ENCODE assay signal across 19 mouse cellular contexts in genomic region chr11:110420463-110420862, GRCm38 (mm10). TPM values are rescaled to one million over a fixed set of nuclear protein-coding genes. Genes with fewer than 3 reads are reported as not detected.
DNase-seq lines count a peak whose midpoint lies in the region; ATAC-seq and TF ChIP-seq lines count a peak whose summit lies in the region.
"Had no signal": no experiment of that assay in that cellular context is flagged by ENCODE, and none has a peak within 500 bp of the region (broad histone marks: within the 10 kb centered on the region; RNA-seq: fewer than 3 reads in every experiment).

No protein-coding gene starts in this region.

- TF ChIP-seq CTCF in midbrain, postnatal 0 days (IDR thresholded peaks at IDR 0.05), result no peak

- intact Hi-C loops in heart, postnatal 25 days (cut with DNase I), result no loop called here

- 91% methylated on average over 7 of the region's 7 CpGs for WGBS in midbrain, postnatal 0 days
- 91% methylated on average over 7 of the region's 7 CpGs for WGBS in midbrain, embryonic 11.5 days
- WGBS in hindbrain, embryonic 10.5 days, result 93% methylated on average over 7 of the region's 7 CpGs

- peak; percentile 87 for DNase-seq in heart, adult 11 months
- no peak for DNase-seq in heart, postnatal 25 days (ENCODE audit: low spot score)
- peak; percentile 15 for DNase-seq in midbrain, postnatal 0 days (ENCODE audit: low spot score)
- DNase-seq in midbrain, embryonic 11.5 days (ENCODE audit: low spot score, missing footprints), result no peak
- peak; percentile 43 for DNase-seq in fibroblast of lung, adult 2 months (ENCODE audit: low read depth)
- no peak for DNase-seq in hindbrain, embryonic 10.5 days (ENCODE audit: low spot score)
- DNase-seq: adrenal gland, postnatal 36 days; cerebellum, adult 11 months; cerebellum, adult 8-10 months; cerebellum, postnatal 14 days; embryo, embryonic 11 days; heart, postnatal 10 days; kidney, adult 2 months had no signal

- H3K4me3 ChIP-seq in midbrain, postnatal 0 days (ENCODE audit: low read depth, low read length), result no peak overlapping the region
- H3K4me3 ChIP-seq in midbrain, embryonic 11.5 days (ENCODE audit: low read depth, low read length), result no peak overlapping the region
- H3K4me3 ChIP-seq in hindbrain, embryonic 10.5 days, result no peak overlapping the region
- H3K4me3 ChIP-seq: embryonic facial prominence, embryonic 15.5 days; erythroblast, embryonic 14.5 days; forebrain, embryonic 15.5 days; intestine, embryonic 15.5 days had no signal

- ATAC-seq in midbrain, postnatal 0 days (ENCODE audit: low FRiP score), result no peak
- ATAC-seq in midbrain, embryonic 11.5 days (ENCODE audit: low FRiP score), result no peak
- no peak for ATAC-seq in frontal cortex, adult (ENCODE audit: low TSS enrichment)
- ATAC-seq: forebrain, embryonic 15.5 days; intestine, embryonic 15.5 days had no signal

- no peaks in the 10 kb centered on the region for H3K4me1 ChIP-seq in midbrain, postnatal 0 days (ENCODE audit: insufficient read depth, low read length)
- no peaks in the 10 kb centered on the region; the same call in 1 of the 2 replicates for H3K4me1 ChIP-seq in midbrain, embryonic 11.5 days (ENCODE audit: control insufficient read depth, insufficient read depth, low read length)
- H3K4me1 ChIP-seq in hindbrain, embryonic 10.5 days (replicated peaks), result no peaks in the 10 kb centered on the region
- H3K4me1 ChIP-seq: forebrain, embryonic 15.5 days; intestine, embryonic 15.5 days had no signal

- no peaks in the 10 kb centered on the region for H3K9me3 ChIP-seq in midbrain, postnatal 0 days (ENCODE audit: low read length)
- no peaks in the 10 kb centered on the region for H3K9me3 ChIP-seq in midbrain, embryonic 11.5 days (ENCODE audit: control insufficient read depth, low read length)
- H3K9me3 ChIP-seq in hindbrain, embryonic 10.5 days, result no peaks in the 10 kb centered on the region
- H3K9me3 ChIP-seq: embryonic facial prominence, embryonic 15.5 days; forebrain, embryonic 15.5 days; intestine, embryonic 15.5 days had no signal

- no peak overlapping the region for H3K4me2 ChIP-seq in midbrain, postnatal 0 days (ENCODE audit: low read depth, low read length, poor library complexity, severe bottlenecking)
- no peak overlapping the region for H3K4me2 ChIP-seq in midbrain, embryonic 11.5 days
- H3K4me2 ChIP-seq: embryonic facial prominence, embryonic 15.5 days; forebrain, embryonic 15.5 days; hindbrain, embryonic 14.5 days; intestine, embryonic 15.5 days had no signal

- H3K9ac ChIP-seq in midbrain, postnatal 0 days (replicated peaks; ENCODE audit: low read length, poor library complexity, severe bottlenecking), result no peak overlapping the region
- no peak overlapping the region for H3K9ac ChIP-seq in midbrain, embryonic 11.5 days (ENCODE audit: low read length)
- H3K9ac ChIP-seq: embryonic facial prominence, embryonic 15.5 days; forebrain, embryonic 15.5 days; hindbrain, embryonic 14.5 days; intestine, embryonic 15.5 days had no signal

- no peaks in the 10 kb centered on the region for H3K36me3 ChIP-seq in midbrain, postnatal 0 days (ENCODE audit: insufficient read depth, low read length)
- H3K36me3 ChIP-seq in midbrain, embryonic 11.5 days (ENCODE audit: control insufficient read depth, insufficient read depth, low read length), result no peaks in the 10 kb centered on the region
- H3K36me3 ChIP-seq in hindbrain, embryonic 10.5 days, result no peaks in the 10 kb centered on the region; the same call in 1 of the 2 replicates
- H3K36me3 ChIP-seq: embryonic facial prominence, embryonic 15.5 days; forebrain, embryonic 15.5 days; intestine, embryonic 15.5 days had no signal

- no peaks in the 10 kb centered on the region for H3K27me3 ChIP-seq in midbrain, postnatal 0 days (ENCODE audit: insufficient read depth, low read length)
- no peaks in the 10 kb centered on the region for H3K27me3 ChIP-seq in midbrain, embryonic 11.5 days (ENCODE audit: control insufficient read depth, insufficient read depth, low read length)
- H3K27me3 ChIP-seq in hindbrain, embryonic 10.5 days (ENCODE audit: insufficient read depth, poor library complexity, severe bottlenecking), result no peaks in the 10 kb centered on the region
- H3K27me3 ChIP-seq: embryonic facial prominence, embryonic 15.5 days; forebrain, embryonic 15.5 days; intestine, embryonic 15.5 days had no signal

- no peak overlapping the region for H3K27ac ChIP-seq in midbrain, postnatal 0 days (ENCODE audit: low read depth, low read length)
- no peak overlapping the region for H3K27ac ChIP-seq in midbrain, embryonic 11.5 days (ENCODE audit: low read depth, low read length)
- H3K27ac ChIP-seq in hindbrain, embryonic 10.5 days, result no peak overlapping the region
- H3K27ac ChIP-seq: embryonic facial prominence, embryonic 15.5 days; forebrain, embryonic 15.5 days; hindbrain, embryonic 14.5 days; intestine, embryonic 15.5 days had no signal

RNA-seq across cellular contexts. Expression of gene Map2k6, which starts 21.5 kb away (rescaled TPM):
- 1 to 10 TPM; 5.8 to 6.7 TPM for total RNA-seq in heart, postnatal 25 days (2021)
- 12.3 and 14.9 TPM in 2 replicates for total RNA-seq in midbrain, postnatal 0 days (2014; rRNA removed)
- polyA plus RNA-seq in midbrain, postnatal 0 days (2015; fragmentation: Nextera tagmentation; extraction: Ambion mirVana), result 10.1 and 10.6 TPM in 2 replicates
- 37.1 and 38.7 TPM in 2 replicates for polyA plus RNA-seq in midbrain, embryonic 11.5 days (2014; fragmentation: Nextera tagmentation; extraction: Ambion mirVana)
- polyA plus RNA-seq in hindbrain, embryonic 10.5 days (2016; fragmentation: Nextera tagmentation; extraction: Ambion mirVana), result 30.5 and 31.8 TPM in 2 replicates
- polyA plus RNA-seq: erythroblast, embryonic 14.5 days had no signal

Comparison
In these comparisons a context has a peak if more than half of its experiments do, and no peak if none do; other contexts are left out.
1. DNase-seq: peak in heart, adult 11 months (single experiment), midbrain, postnatal 0 days (single experiment) and fibroblast of lung, adult 2 months (single experiment); none in heart, postnatal 25 days (single experiment), midbrain, embryonic 11.5 days (single experiment) and hindbrain, embryonic 10.5 days (single experiment).